Mouse (Mus musculus) limb, embryonic 15.5 days (tissue): Measurements from ENCODE around the gene Lrsam1. TPM values are rescaled to one million over a fixed set of nuclear protein-coding genes. Genes with fewer than 3 reads are reported as not detected.
A peak's percentile ranks its signal among the peaks of the same experiment; 100 is the strongest.

Experiments used
- ATAC-seq: fragments of 200-750 bp; cut with Nextera tagmentation; 2 replicates; pipeline ENCODE4 v1.8.0; 2017; ENCODE audit warnings: low read depth, moderate TSS enrichment; ENCODE audit not compliant: insufficient number of reproducible peaks, low FRiP score, low TSS enrichment
- H3K27ac ChIP-seq: fragments of 300-500 bp; sonication (generic); 2 replicates; pipeline ENCODE4 v1.5.1; 2015; ENCODE audit warnings: moderate library complexity, mild to moderate bottlenecking, inconsistent platforms
- H3K27me3 ChIP-seq: fragments of 300-500 bp; sonication (generic); 2 replicates; pipeline ENCODE4 v1.6.1; 2015; ENCODE audit warnings: inconsistent platforms
- H3K36me3 ChIP-seq: fragments of 300-500 bp; sonication (generic); 2 replicates; pipeline ENCODE4 v1.6.1; 2015; ENCODE audit warnings: inconsistent platforms
- H3K4me1 ChIP-seq: fragments of 300-500 bp; sonication (generic); 2 replicates; pipeline ENCODE4 v1.6.1; 2015; ENCODE audit warnings: inconsistent platforms
- H3K4me2 ChIP-seq: fragments of 300-500 bp; sonication (generic); 2 replicates; pipeline ENCODE4 v1.6.1; 2015; ENCODE audit warnings: mild to moderate bottlenecking, inconsistent platforms
- H3K4me3 ChIP-seq: fragments of 300-500 bp; sonication (generic); 2 replicates; pipeline ENCODE4 v1.5.1; 2015; ENCODE audit warnings: mild to moderate bottlenecking, inconsistent platforms
- H3K9ac ChIP-seq: fragments of 300-500 bp; sonication (generic); 2 replicates; pipeline ENCODE4 v1.6.1; 2015; ENCODE audit warnings: inconsistent platforms
- H3K9me3 ChIP-seq: fragments of 300-500 bp; sonication (generic); 2 replicates; pipeline ENCODE4 v1.6.1; 2016; ENCODE audit warnings: inconsistent platforms
- WGBS: fragments of 180-500 bp; shearing (Covaris S2); methylation state at CpG from one replicate; pipeline ENCODE4 v1.1.7; 2015; 5-methylcytosine and 5-hydroxymethylcytosine counted together
- polyA plus RNA-seq: library from polyadenylated mRNA; unstranded; fragments of >200 nt; fragmentation: Nextera tagmentation; extraction: Ambion mirVana; gene quantifications from 2 replicates; pipeline ENCODE4 v1.2.1, GENCODE M21; 2015

The Lrsam1 gene
- polyA plus RNA-seq, 1 experiment from 2014 or later = 12.0 TPM

DNA sequence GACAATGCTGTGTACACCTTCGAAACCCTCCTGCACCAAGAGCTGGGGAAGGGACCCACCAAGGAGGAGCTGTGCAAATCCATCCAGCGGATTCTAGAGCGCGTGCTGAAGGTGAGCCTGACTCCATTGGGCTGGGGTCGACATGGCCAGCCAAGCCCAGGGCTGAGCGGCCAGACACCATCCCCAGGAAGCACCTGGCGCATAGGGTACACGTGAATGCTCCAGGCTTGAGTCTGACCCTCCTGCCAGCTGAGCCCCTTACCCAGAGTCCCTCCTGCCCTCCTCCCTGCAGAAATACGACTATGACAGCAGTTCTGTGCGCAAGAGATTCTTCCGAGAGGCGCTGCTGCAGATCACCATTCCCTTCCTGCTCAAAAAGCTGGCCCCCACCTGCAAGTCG, 38.9 kb downstream of the Lrsam1 start:
- Histone ChIP-seq H3K9me3 (no peaks in the 10 kb centered on the region), H3K4me3 (no peak overlapping the region), H3K9ac (no peak overlapping the region), H3K27me3 (no peaks in the 10 kb centered on the region), H3K4me1 (peaks cover 1% of the 10 kb centered on the region; the same call in 1 of the 2 replicates), H3K36me3 (peaks cover 83% of the 10 kb centered on the region), H3K4me2 (no peak overlapping the region), H3K27ac (no peak overlapping the region)
- ATAC-seq = no peak
- WGBS = 83% methylated on average over 13 of the region's 13 CpGs

DNA sequence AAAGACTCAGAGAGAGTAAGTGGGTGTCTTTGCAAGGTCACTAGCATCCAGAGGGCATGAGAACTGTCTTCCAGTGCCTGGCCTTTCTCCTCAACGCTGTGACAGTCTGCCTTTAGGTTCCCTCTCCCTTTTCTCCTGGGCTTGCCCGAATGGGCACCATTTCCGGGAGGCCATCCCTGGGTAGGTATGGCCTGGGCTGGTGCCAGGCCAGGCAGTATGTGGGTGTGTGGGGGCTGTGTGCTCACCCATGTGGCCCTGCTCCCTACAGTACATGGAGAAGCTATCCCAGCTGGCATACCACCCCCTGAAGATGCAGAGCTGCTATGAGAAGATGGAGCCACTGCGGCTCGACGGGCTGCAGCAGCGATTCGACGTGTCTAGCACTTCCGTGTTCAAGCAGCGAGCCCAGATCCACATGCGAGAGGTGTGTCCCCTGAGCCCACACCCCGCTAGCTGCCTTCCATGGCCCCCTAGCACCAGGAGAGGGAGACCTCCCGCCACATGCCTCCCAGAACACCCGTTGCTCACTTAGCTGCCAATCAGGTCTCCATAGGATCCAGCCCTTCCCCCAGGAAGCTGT, 39.5 kb downstream of the Lrsam1 start:
- Histone ChIP-seq H3K9me3 (no peaks in the 10 kb centered on the region), H3K4me1 (0 out of 2 replicates have a peak, but pooled peaks cover 5% of the 10 kb centered on the region), H3K27ac (no peak overlapping the region), H3K4me2 (no peak overlapping the region), H3K36me3 (peaks cover 87% of the 10 kb centered on the region), H3K9ac (no peak overlapping the region), H3K4me3 (no peak overlapping the region), H3K27me3 (no peaks in the 10 kb centered on the region)
- WGBS = 92% methylated on average over 15 of the region's 15 CpGs
- no peak for ATAC-seq

DNA sequence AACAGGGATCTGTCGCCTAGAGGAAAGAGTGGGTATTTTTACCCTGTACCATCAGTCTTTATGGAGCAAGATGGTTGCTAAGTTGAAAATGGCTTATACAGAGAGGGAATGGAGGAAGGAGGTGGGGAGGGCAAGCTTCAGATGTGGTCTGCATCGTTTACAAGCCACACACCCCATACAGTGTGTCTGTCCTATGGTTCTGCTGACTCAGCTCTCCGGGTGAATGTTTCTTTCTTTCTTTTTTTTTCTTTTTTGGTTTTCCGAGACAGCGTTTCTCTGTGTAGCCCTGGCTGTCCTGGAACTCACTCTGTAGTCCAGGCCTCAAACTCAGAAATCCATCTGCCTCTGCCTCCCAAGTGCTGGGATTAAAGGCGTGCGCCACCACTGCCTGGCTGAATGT, 40.2 kb downstream of the Lrsam1 start:
- WGBS = 70% methylated on average over 7 of the region's 7 CpGs
- Histone ChIP-seq H3K4me3 (no peak overlapping the region), H3K27me3 (no peaks in the 10 kb centered on the region), H3K4me2 (no peak overlapping the region), H3K36me3 (peaks cover 85% of the 10 kb centered on the region), H3K4me1 (0 out of 2 replicates have a peak, but pooled peaks cover 5% of the 10 kb centered on the region), H3K27ac (no peak overlapping the region), H3K9ac (no peak overlapping the region), H3K9me3 (no peaks in the 10 kb centered on the region)
- no peak for ATAC-seq

DNA sequence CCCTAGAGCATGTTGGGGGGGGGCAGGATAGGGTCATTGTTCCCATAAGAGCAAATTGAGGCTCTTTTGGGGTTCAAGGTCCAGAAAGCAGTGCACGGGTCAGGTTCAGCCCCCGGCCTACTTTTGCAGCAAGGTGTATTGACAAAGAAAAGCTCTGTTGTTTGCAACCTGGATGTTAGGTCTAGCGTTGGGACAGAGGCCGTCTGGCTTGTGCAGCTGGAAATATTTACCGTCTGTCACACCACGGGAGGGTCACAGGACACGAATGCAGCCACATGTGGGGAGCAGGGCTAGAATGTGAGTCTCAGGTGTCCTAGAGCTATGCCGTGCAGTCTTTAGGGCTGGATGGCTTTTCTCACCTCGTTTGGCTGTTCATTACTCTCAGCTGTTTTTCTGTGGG, 43.0 kb downstream of the Lrsam1 start:
- peaks cover 23% of the 10 kb centered on the region for H3K4me1 ChIP-seq
- peaks cover 76% of the 10 kb centered on the region for H3K36me3 ChIP-seq
- no peak for ATAC-seq
- H3K4me2 ChIP-seq = no peak overlapping the region
- H3K9ac ChIP-seq = no peak overlapping the region
- no peak overlapping the region for H3K4me3 ChIP-seq
- 38% methylated on average over 9 of the region's 9 CpGs for WGBS
- H3K9me3 ChIP-seq = no peaks in the 10 kb centered on the region
- no peaks in the 10 kb centered on the region for H3K27me3 ChIP-seq
- H3K27ac ChIP-seq = peak overlapping the region; percentile 11; the same call in 1 of the 2 replicates

DNA sequence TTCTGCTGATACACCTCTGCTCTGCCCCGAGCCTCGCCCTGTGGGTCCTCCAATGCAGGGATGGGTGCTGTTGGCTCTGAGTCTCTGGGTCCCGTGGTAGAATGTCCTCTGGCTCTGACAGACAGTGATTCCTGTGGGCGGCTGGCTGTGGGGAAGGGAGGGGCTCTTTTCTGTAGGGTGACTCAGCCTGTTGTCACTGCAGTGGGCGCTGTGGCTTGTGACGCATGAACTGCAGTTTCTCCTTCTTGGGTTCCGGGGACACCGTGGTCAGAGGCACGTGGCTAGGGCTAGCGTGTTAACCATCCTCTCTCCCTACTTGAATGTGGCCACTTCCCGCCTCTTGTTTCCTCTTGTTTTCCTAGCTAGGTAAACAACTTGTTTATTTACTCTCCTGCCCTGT, 43.9 kb downstream of the Lrsam1 start:
- Histone ChIP-seq H3K9me3 (no peaks in the 10 kb centered on the region), H3K27ac (peak overlapping the region; percentile 11; the same call in 1 of the 2 replicates), H3K4me3 (no peak overlapping the region), H3K9ac (no peak overlapping the region), H3K4me2 (no peak overlapping the region), H3K36me3 (peaks cover 74% of the 10 kb centered on the region), H3K4me1 (peaks cover 23% of the 10 kb centered on the region), H3K27me3 (no peaks in the 10 kb centered on the region)
- WGBS = 77% methylated on average over 11 of the region's 11 CpGs
- ATAC-seq = no peak

DNA sequence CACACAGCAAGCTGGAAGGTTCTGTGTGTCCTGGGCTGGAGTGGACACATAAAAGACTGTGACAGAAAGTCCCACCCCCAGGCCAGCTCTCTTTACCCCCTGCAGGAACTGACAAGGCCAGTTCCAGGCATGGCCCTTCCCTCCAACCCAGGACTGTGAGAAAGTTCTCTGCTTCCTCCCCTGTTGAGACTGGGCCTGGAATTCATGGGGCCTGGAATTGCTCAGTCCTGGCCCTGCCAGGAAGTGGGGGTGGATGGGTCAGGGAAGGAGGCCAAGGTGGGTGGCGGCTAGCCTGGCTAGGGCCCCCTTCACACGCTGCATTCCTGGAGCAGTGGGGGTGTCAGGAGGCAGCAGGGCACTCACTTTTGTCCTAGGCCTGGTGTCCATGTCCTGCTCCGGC, 46.5 kb downstream of the Lrsam1 start:
- H3K27ac ChIP-seq = peak overlapping the region; percentile 89
- H3K9me3 ChIP-seq = no peaks in the 10 kb centered on the region
- no peaks in the 10 kb centered on the region for H3K27me3 ChIP-seq
- 37% methylated on average over 3 of the region's 3 CpGs for WGBS
- peak; percentile 73 for ATAC-seq
- H3K4me3 ChIP-seq = no peak overlapping the region
- H3K36me3 ChIP-seq = peaks cover 70% of the 10 kb centered on the region
- no peak overlapping the region for H3K9ac ChIP-seq
- peak overlapping the region; percentile 17; the same call in 1 of the 2 replicates for H3K4me2 ChIP-seq
- H3K4me1 ChIP-seq = peaks cover 23% of the 10 kb centered on the region

DNA sequence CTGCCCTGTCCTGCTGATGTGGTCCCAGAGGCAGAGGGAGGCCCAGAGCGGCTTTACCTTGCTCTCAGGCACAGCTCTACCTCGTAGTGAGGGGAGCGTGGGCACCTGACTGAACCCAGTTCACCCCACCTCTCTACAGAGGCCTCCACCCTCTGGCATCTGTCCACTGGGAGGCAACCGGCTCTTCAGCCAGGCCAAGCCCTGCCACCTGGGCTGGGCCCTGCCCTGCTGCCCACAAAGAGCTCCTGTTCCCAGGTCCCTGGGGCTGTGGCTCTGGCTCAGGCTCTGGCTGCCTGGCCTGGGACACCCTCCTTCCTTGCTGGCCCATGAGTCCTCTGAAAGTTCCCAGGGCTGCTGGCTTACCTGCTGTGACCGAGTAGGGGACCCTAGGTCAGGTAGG, 47.1 kb downstream of the Lrsam1 start:
- peaks cover 23% of the 10 kb centered on the region for H3K4me1 ChIP-seq
- H3K36me3 ChIP-seq = peaks cover 68% of the 10 kb centered on the region
- H3K27me3 ChIP-seq = no peaks in the 10 kb centered on the region
- ATAC-seq = peak; percentile 28; the same call in 1 of the 2 replicates
- no peaks in the 10 kb centered on the region for H3K9me3 ChIP-seq
- H3K4me3 ChIP-seq = no peak overlapping the region
- peak overlapping the region; percentile 17; the same call in 1 of the 2 replicates for H3K4me2 ChIP-seq
- H3K9ac ChIP-seq = peak overlapping the region; percentile 33; the same call in 1 of the 2 replicates
- WGBS = 60% methylated on average over 5 of the region's 5 CpGs
- H3K27ac ChIP-seq = peak overlapping the region; percentile 89

DNA sequence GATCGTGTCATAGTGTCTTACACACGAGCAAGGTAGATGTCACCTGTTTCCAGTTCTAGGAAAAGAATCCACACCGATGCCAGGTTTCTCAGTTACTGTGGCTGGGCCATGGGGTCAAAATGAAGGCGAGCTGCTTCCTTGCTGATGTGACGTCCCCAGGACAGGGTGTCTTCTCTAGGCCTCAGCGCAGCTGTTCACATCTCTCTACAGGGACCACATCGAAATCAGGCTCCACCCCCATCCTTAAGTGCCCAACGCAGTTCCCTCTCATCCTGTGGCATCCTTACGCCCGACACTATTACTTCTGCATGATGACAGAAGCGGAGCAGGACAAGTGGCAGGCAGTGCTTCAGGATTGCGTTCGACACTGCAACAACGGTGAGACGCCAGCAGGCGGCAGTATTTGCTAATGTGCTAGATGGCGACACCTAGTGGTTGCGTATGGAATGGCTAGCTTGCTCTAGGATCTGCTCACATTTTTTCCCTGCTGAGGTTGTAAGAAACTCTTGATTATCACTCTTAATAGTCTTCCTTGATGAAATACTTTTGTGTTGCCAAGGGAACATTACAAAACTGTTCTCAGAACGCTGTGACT, 49.1 kb downstream of the Lrsam1 start:
- no peak overlapping the region for H3K9ac ChIP-seq
- no peaks in the 10 kb centered on the region for H3K9me3 ChIP-seq
- H3K27ac ChIP-seq = no peak overlapping the region
- 32% methylated on average over 19 of the region's 19 CpGs for WGBS
- no peaks in the 10 kb centered on the region for H3K27me3 ChIP-seq
- H3K4me2 ChIP-seq = no peak overlapping the region
- ATAC-seq = no peak
- H3K4me3 ChIP-seq = no peak overlapping the region
- H3K36me3 ChIP-seq = peaks cover 56% of the 10 kb centered on the region
- peaks cover 39% of the 10 kb centered on the region for H3K4me1 ChIP-seq

DNA sequence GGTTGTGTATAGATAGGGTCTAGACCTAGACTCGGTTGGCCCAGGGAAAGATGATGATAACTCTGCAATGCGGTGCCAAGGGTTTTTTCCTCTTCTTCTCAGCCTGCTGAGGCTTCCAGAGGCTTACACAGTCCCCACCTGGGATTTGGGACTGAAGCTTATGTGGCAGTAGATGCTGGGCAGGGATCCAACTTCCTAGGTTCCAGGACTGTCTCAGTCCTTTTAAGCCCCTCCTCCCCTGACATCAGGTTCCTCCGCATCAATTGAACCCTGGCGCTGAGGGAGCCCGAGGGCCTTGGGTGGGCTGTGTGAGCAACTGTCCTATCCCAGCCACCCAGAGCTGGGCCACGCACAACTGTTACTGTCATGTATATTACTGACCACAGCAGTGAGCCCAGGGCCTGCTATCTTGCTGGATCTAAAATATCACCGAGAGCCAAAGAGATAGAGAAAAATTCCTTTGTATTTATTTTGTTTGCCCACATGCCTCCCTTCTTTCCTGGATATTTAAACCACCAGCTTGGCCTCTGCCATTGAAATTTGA, 49.7 kb downstream of the Lrsam1 start:
- 80% methylated on average over 7 of the region's 7 CpGs for WGBS
- H3K9ac ChIP-seq = no peak overlapping the region
- no peak overlapping the region for H3K27ac ChIP-seq
- H3K36me3 ChIP-seq = peaks cover 51% of the 10 kb centered on the region
- no peaks in the 10 kb centered on the region for H3K27me3 ChIP-seq
- peaks cover 43% of the 10 kb centered on the region for H3K4me1 ChIP-seq
- H3K4me3 ChIP-seq = no peak overlapping the region
- H3K4me2 ChIP-seq = no peak overlapping the region
- no peak for ATAC-seq
- H3K9me3 ChIP-seq = no peaks in the 10 kb centered on the region

DNA sequence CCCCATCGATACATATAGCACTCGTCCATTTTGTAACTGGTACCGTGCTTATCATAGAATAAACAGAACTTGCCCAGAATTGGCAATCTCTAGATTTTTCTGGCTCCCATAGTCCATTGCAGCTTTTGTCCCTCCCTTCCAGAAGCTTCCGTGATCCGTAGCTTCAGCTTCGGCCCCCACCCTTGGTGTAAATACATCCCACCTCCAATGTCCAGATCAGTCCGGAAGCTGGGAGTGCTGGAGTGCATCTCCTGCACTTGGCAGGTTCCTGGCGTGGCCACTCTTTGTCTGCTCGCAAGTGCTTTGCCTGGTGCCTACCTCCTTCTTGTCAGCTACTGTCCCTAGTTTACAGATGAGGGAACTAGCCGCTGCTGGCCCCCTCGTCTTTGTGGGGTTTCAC, 52.6 kb downstream of the Lrsam1 start:
- H3K9ac ChIP-seq = 0 out of 2 replicates have a peak overlapping the region, but pooled peaks have one; percentile 7
- no peak for ATAC-seq
- WGBS = 66% methylated on average over 11 of the region's 11 CpGs

DNA sequence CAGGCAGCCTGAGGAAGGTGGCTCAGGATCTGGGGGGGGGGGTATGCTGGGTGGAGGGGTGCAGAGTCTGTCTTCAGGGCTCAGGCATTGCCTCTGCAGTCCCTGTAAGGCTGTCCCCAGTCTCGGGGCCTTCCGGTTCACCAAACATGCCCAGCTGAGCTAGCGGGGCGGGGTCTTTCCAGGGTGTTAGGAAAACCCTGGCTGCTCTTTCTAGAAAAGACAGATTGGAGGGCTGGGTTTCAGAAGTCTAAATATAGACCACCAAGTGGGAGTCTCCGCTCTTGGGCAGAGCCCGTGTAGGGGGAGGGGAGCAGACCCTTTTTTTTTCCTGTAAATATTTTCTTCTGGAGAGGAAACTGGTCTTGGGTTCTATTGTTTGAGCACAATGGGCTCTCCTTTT, 53.1 kb downstream of the Lrsam1 start:
- peak overlapping the region; percentile 78 for H3K27ac ChIP-seq
- H3K9ac ChIP-seq = no peak overlapping the region
- H3K27me3 ChIP-seq = no peaks in the 10 kb centered on the region
- no peak overlapping the region for H3K4me3 ChIP-seq
- no peaks in the 10 kb centered on the region for H3K9me3 ChIP-seq
- peaks cover 37% of the 10 kb centered on the region for H3K36me3 ChIP-seq
- peak; percentile 55; the same call in 1 of the 2 replicates for ATAC-seq
- H3K4me2 ChIP-seq = peak overlapping the region; percentile 5; the same call in 1 of the 2 replicates
- peaks cover 37% of the 10 kb centered on the region for H3K4me1 ChIP-seq
- 12% methylated on average over 6 of the region's 6 CpGs for WGBS

More for the DNA sequence above, 52.6 kb downstream of the Lrsam1 start:
- Histone ChIP-seq H3K4me2 (no peak overlapping the region), H3K27me3 (no peaks in the 10 kb centered on the region), H3K9me3 (no peaks in the 10 kb centered on the region), H3K36me3 (peaks cover 38% of the 10 kb centered on the region), H3K27ac (peak overlapping the region; percentile 78), H3K4me3 (no peak overlapping the region), H3K4me1 (peaks cover 39% of the 10 kb centered on the region)

DNA sequence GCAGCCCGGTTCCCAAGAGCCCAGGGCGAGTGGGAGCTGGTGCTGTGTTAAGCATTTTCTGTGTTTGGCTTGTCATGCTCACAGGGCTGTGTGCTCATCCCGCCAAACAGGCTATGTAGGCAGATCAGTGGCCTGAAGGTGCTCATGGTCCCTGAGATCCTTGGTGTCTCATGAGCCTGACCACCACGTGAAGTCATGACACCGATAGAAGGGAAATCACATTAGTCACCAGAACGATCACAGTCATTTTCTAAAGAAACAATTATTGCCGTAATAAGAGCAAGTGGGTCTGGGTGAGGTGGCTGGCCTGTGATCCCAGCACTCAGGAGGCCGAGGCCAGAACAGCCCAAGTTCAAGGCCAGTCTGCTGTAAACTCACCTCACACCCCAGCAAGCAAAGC, 54.0 kb downstream of the Lrsam1 start:
- peaks cover 37% of the 10 kb centered on the region for H3K4me1 ChIP-seq
- H3K9ac ChIP-seq = no peak overlapping the region

More for the DNA sequence above, 54.0 kb downstream of the Lrsam1 start:
- H3K27ac ChIP-seq = peak overlapping the region; percentile 78
- H3K36me3 ChIP-seq = peaks cover 32% of the 10 kb centered on the region
- no peak overlapping the region for H3K4me3 ChIP-seq
- no peaks in the 10 kb centered on the region for H3K9me3 ChIP-seq
- no peaks in the 10 kb centered on the region for H3K27me3 ChIP-seq
- no peak overlapping the region for H3K4me2 ChIP-seq
- WGBS = 65% methylated on average over 8 of the region's 8 CpGs
- no peak for ATAC-seq
